Mouse (Mus musculus) stomach, postnatal 0 days (tissue): ENCODE data around the gene Ccnb2.
A peak's percentile ranks its signal among the peaks of the same experiment; 100 is the strongest.

Experiments
- CTCF ChIP-seq: IDR thresholded peaks from 2 replicates; pipeline ENCODE4 v1.5.1; 2016; ENCODE audit warnings: antibody characterized with exemption, low read depth, mild to moderate bottlenecking, moderate library complexity
- EP300 ChIP-seq: optimal IDR thresholded peaks from 2 replicates; pipeline ENCODE3; 2016; ENCODE audit warnings: antibody characterized with exemption

GRCm38 (mm10) chr9:70416412-70416811 lies 4.9 kb downstream of the Ccnb2 start:
- peak; percentile 62 for TF ChIP-seq CTCF
- no peak for TF ChIP-seq EP300
